Mouse (Mus musculus): ENCODE results near the gene Ets2.

DNA sequence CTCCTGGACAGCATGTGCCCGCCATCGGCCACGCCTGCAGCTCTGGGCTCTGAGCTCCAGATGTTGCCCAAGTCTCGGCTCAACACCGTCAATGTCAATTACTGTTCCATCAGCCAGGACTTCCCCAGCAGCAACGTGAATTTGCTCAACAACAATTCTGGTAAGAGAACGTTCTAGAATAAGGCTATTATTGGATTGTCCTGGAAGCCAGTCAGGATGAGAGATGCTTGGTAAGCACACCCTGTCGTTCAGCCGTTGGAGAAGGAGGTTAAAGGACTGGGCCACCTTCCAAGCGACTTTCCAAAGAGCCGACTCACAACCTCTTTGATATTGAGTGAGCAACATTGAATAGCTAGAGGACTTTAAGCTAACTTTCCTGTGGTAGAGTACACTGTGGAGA lies 13.2 kb downstream of the Ets2 start:
- TF ChIP-seq CTCF (IDR thresholded peaks at IDR 0.05; ENCODE audit: borderline replicate concordance, insufficient read depth, low read depth, low read length): no peak
- TF ChIP-seq POLR2A (IDR thresholded peaks at IDR 0.05; ENCODE audit: borderline replicate concordance, insufficient read depth, low read length): no peak
